ENCODE assay signal across 12 mouse cellular contexts in the genomic region with DNA sequence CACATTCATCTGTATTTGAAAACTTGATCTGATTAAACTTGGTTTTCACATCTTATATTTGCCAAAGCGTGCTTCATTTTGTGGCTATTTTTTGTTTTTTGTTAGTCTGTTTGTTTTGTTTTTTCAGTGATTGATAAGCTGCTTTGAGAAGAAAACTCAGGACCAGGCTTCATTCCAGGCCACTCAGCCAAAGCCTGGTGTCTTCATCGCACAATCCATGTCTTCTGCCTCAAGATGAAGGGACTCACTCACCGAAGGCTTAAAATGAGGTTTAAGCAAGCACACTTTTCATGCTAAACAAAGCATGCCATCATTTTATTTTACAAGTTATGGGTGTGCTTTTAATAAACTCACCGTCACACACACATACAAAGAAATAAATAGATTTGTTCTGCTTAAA.
"Had no signal": no experiment of that assay in that cellular context is flagged by ENCODE, and none has a peak within 500 bp of the region (broad histone marks: within the 10 kb centered on the region; RNA-seq: fewer than 3 reads in every experiment).

No protein-coding gene starts in this region.

- ATAC-seq: liver, postnatal 0 days had no signal

- H3K9ac ChIP-seq: intestine, embryonic 15.5 days; kidney, embryonic 15.5 days; limb, embryonic 12.5 days; limb, embryonic 15.5 days; liver, embryonic 14.5 days; liver, postnatal 0 days; midbrain, embryonic 12.5 days; stomach, embryonic 15.5 days had no signal

- H3K4me1 ChIP-seq: intestine, embryonic 15.5 days; limb, embryonic 12.5 days; limb, embryonic 15.5 days had no signal

- H3K27ac ChIP-seq: intestine, embryonic 15.5 days; kidney, embryonic 15.5 days; left cerebral cortex, adult 2 months; limb, embryonic 12.5 days; limb, embryonic 15.5 days; liver, embryonic 14.5 days; midbrain, embryonic 12.5 days; stomach, embryonic 15.5 days had no signal

- H3K4me3 ChIP-seq: intestine, embryonic 15.5 days; kidney, embryonic 15.5 days; left cerebral cortex, adult 2 months; limb, embryonic 12.5 days; limb, embryonic 15.5 days; midbrain, embryonic 12.5 days; myocyte; neural tube, embryonic 13.5 days; stomach, embryonic 15.5 days had no signal

- H3K36me3 ChIP-seq: intestine, embryonic 15.5 days; kidney, embryonic 15.5 days; limb, embryonic 12.5 days; limb, embryonic 15.5 days; midbrain, embryonic 12.5 days; neural tube, embryonic 13.5 days; stomach, embryonic 15.5 days had no signal

- H3K27me3 ChIP-seq: intestine, embryonic 15.5 days; kidney, embryonic 15.5 days; midbrain, embryonic 12.5 days; neural tube, embryonic 13.5 days; stomach, embryonic 15.5 days had no signal

- H3K9me3 ChIP-seq: intestine, embryonic 15.5 days; kidney, embryonic 15.5 days; limb, embryonic 12.5 days; limb, embryonic 15.5 days; midbrain, embryonic 12.5 days; neural tube, embryonic 13.5 days; stomach, embryonic 15.5 days had no signal

- H3K4me2 ChIP-seq: intestine, embryonic 15.5 days; kidney, embryonic 15.5 days; limb, embryonic 12.5 days; limb, embryonic 15.5 days; liver, embryonic 11.5 days; midbrain, embryonic 12.5 days; neural tube, embryonic 13.5 days; stomach, embryonic 15.5 days had no signal
